Mouse (Mus musculus) megakaryocyte, embryonic 14.5 days (primary cell): Measurements from ENCODE around the gene Proser3.

Experiments used
- FLI1 ChIP-seq: IDR thresholded peaks from 2 replicates; pipeline ENCODE4 v1.6.1; 2012; ENCODE audit warnings: low read length, inconsistent platforms, mixed read lengths
- GATA1 ChIP-seq: IDR thresholded peaks from 3 replicates; pipeline ENCODE4 v1.6.1; 2012; ENCODE audit warnings: mixed read lengths, low read length, inconsistent platforms, borderline replicate concordance

DNA sequence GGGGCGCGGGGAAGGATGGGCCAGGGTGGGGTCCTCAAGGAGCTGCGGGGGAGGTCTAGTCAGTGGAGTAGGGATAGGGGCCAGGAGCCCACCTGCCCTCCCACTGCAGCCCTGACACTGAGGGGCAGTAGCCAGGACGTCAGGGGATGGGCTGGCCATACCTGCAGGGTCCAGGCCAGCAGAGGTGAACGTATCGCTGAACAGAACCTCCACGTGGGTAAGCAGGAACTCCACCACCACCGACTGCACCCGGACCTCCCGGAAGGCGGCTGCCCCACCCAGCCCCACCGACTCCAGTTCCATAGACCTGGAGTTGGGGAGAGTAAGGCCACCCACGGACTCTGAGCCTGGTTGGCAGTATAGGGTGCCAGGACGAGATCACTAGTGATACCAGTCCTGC lies 25.1 kb downstream of the Proser3 start:
- TF ChIP-seq GATA1 (no peak), FLI1 (no peak)
